8 mouse cellular contexts compared by ENCODE assay signal in genomic region chr7:3376831-3377230, GRCm38 (mm10). TPM values are rescaled to one million over a fixed set of nuclear protein-coding genes. Genes with fewer than 3 reads are reported as not detected.
DNase-seq lines count a peak whose midpoint lies in the region; ATAC-seq and TF ChIP-seq lines count a peak whose summit lies in the region.

No protein-coding gene starts in this region.

- no peaks in the 10 kb centered on the region for H3K27me3 ChIP-seq in G1E (ENCODE audit: insufficient read depth, low read length)

- H3K36me3 ChIP-seq in G1E (replicated peaks) = no peaks in the 10 kb centered on the region

- DNase-seq in left cerebral cortex, postnatal 4 days = peak; percentile 61
- DNase-seq in left cerebral cortex, adult 11 months (ENCODE audit: low spot score) = no peak
- DNase-seq in G1E (ENCODE audit: low spot score) = no peak
- peak; percentile 62 for DNase-seq in adrenal gland, adult 8-10 months
- peak; percentile 51 to 55 for DNase-seq in gastrocnemius, adult 8-10 months (ENCODE audit: low spot score in 2 of 2)
- peak; percentile 55 to 63 for DNase-seq in lung, adult 18-20 months
- DNase-seq in testis, postnatal 10 days (ENCODE audit: low spot score) = peak; percentile 86

- ATAC-seq in G1E (ENCODE audit: extremely low read depth, insufficient number of reproducible peaks, low FRiP score, poor library complexity, severe bottlenecking) = no peak
- no peak for ATAC-seq in erythroblast, adult 5-6 weeks (replicated peaks; ENCODE audit: low FRiP score, poor library complexity, severe bottlenecking)

- H3K4me3 ChIP-seq in G1E (ENCODE audit: low read depth, low read length) = no peak overlapping the region

- intact Hi-C loops in left cerebral cortex, postnatal 4 days (cut with DNase I) = no loop called here

- H3K9me3 ChIP-seq in G1E (replicated peaks) = no peaks in the 10 kb centered on the region

- 0 out of 2 replicates have a peak, but pooled peaks have one; percentile 13 for TF ChIP-seq CTCF in G1E (IDR thresholded peaks at IDR 0.05; ENCODE audit: low read depth, low read length)

- H3K4me1 ChIP-seq in G1E (ENCODE audit: insufficient read depth, low read depth, low read length) = no peaks in the 10 kb centered on the region

RNA-seq across cellular contexts. Expression of gene Cacng8, which starts 13.7 kb away (rescaled TPM):
- total RNA-seq in left cerebral cortex, postnatal 4 days (2021) = 100 to 1,000 TPM; 102 to 111 TPM
- not detected in 2 replicates for total RNA-seq in G1E (2014; fragmentation: Nextera tagmentation)
- not detected in 2 replicates for total RNA-seq in G1E (2017)
- polyA plus RNA-seq in G1E (2012) = not detected in 2 replicates
- 10 to 100 TPM in 2 of 4 experiments, 1 to 10 TPM in 2; 4.4 to 12.2 (median 7.4) TPM for total RNA-seq in adrenal gland, adult 8-10 months (2022)
- total RNA-seq in gastrocnemius, adult 8-10 months (2022) = not detected
- total RNA-seq in erythroblast, adult 5-6 weeks (2015; ENCODE audit: low replicate concordance) = not detected in 2 replicates
- total RNA-seq in erythroblast, adult 5-6 weeks (2017; ENCODE audit: low replicate concordance) = not detected in 2 replicates

RNA-seq across cellular contexts. Expression of gene Cacng7, which starts 44.1 kb away (rescaled TPM):
- 100 to 1,000 TPM; 111 to 123 TPM for total RNA-seq in left cerebral cortex, postnatal 4 days (2021)
- total RNA-seq in G1E (2014; fragmentation: Nextera tagmentation) (not detected in 2 replicates), G1E (2017) (0.22 TPM in 1 of 2 replicates, not detected in the other)
- not detected in 2 replicates for polyA plus RNA-seq in G1E (2012)
- 10 to 100 TPM in 2 of 4 experiments, 1 to 10 TPM in 2; 9.1 to 25.6 (median 14.2) TPM for total RNA-seq in adrenal gland, adult 8-10 months (2022)
- 10 to 100 TPM in 3 of 4 experiments, 1 to 10 TPM in 1; 8.5 to 16.4 (median 13.6) TPM for total RNA-seq in gastrocnemius, adult 8-10 months (2022)
- not detected in 2 replicates for total RNA-seq in erythroblast, adult 5-6 weeks (2015; ENCODE audit: low replicate concordance)
- 0.26 TPM in 1 of 2 replicates, not detected in the other for total RNA-seq in erythroblast, adult 5-6 weeks (2017; ENCODE audit: low replicate concordance)

RNA-seq across cellular contexts. Expression of gene Cacng6, which starts 47.2 kb away (rescaled TPM):
- 1 to 10 TPM in 1 of 2 experiments, under 1 TPM in 1; 0.91 to 1.2 TPM for total RNA-seq in left cerebral cortex, postnatal 4 days (2021)
- total RNA-seq in G1E (2014; fragmentation: Nextera tagmentation) (not detected in 2 replicates), G1E (2017) (0.11 TPM in 1 of 2 replicates, not detected in the other)
- polyA plus RNA-seq in G1E (2012) = not detected in 2 replicates
- under 1 TPM in 2 of 4 experiments, not detected in 2; 0.34 to 0.78 TPM for total RNA-seq in adrenal gland, adult 8-10 months (2022)
- 100 to 1,000 TPM; 113 to 158 (median 136) TPM for total RNA-seq in gastrocnemius, adult 8-10 months (2022)
- not detected in 2 replicates for total RNA-seq in erythroblast, adult 5-6 weeks (2015; ENCODE audit: low replicate concordance)
- total RNA-seq in erythroblast, adult 5-6 weeks (2017; ENCODE audit: low replicate concordance) = not detected in 2 replicates

Comparison
In these comparisons a context has a peak if more than half of its experiments do, and no peak if none do; other contexts are left out.
1. DNase-seq: peak in left cerebral cortex, postnatal 4 days (single experiment), adrenal gland, adult 8-10 months (single experiment), gastrocnemius, adult 8-10 months (2 of 2), lung, adult 18-20 months (2 of 2) and testis, postnatal 10 days (single experiment); none in left cerebral cortex, adult 11 months (single experiment) and G1E (single experiment).
2. RNA of gene Cacng8, which starts 13.7 kb away (total RNA-seq): 102 to 111 TPM in left cerebral cortex, postnatal 4 days; 4.4 to 12.2 TPM in adrenal gland, adult 8-10 months, not detected in gastrocnemius, adult 8-10 months, not detected in G1E and not detected in erythroblast, adult 5-6 weeks; every median in the first group is over 4 times any median in the second.
3. RNA of gene Cacng7, which starts 44.1 kb away (total RNA-seq): 111 to 123 TPM in left cerebral cortex, postnatal 4 days, 9.1 to 25.6 TPM in adrenal gland, adult 8-10 months and 8.5 to 16.4 TPM in gastrocnemius, adult 8-10 months; 0.26 TPM in erythroblast, adult 5-6 weeks and 0.22 TPM in G1E; every median in the first group is over 4 times any median in the second.
4. RNA of gene Cacng6, which starts 47.2 kb away (total RNA-seq): 113 to 158 TPM in gastrocnemius, adult 8-10 months; 0.91 to 1.2 TPM in left cerebral cortex, postnatal 4 days, 0.34 to 0.78 TPM in adrenal gland, adult 8-10 months, 0.11 TPM in G1E and not detected in erythroblast, adult 5-6 weeks; every median in the first group is over 10 times any median in the second.